Mouse (Mus musculus) embryonic facial prominence, embryonic 13.5 days (tissue): Measurements from ENCODE around the gene BC107364. TPM values are rescaled to one million over a fixed set of nuclear protein-coding genes. Genes with fewer than 3 reads are reported as not detected.
"Not testable (repeated sequence)": the region's sequence is repeated elsewhere in the genome, so short reads cannot be mapped to it uniquely, and the experiment has no call there.

Experiments used
- ATAC-seq: fragments of 200-750 bp; cut with Nextera tagmentation; 2 replicates; pipeline ENCODE4 v1.8.0; 2017; ENCODE audit warnings: low read depth; ENCODE audit not compliant: insufficient number of reproducible peaks, insufficient read depth, low FRiP score, low TSS enrichment
- H3K27ac ChIP-seq: fragments of 300-500 bp; sonication (generic); 2 replicates; pipeline ENCODE4 v1.5.1; 2015; ENCODE audit warnings: moderate library complexity, mild to moderate bottlenecking, inconsistent platforms
- H3K27me3 ChIP-seq: fragments of 300-500 bp; sonication (generic); 2 replicates; pipeline ENCODE4 v1.6.1; 2015; ENCODE audit warnings: mild to moderate bottlenecking, inconsistent platforms
- H3K36me3 ChIP-seq: fragments of 300-500 bp; sonication (generic); 2 replicates; pipeline ENCODE4 v1.6.1; 2015; ENCODE audit warnings: mild to moderate bottlenecking, inconsistent platforms
- H3K4me1 ChIP-seq: fragments of 300-500 bp; sonication (generic); 2 replicates; pipeline ENCODE4 v1.6.1; 2015; ENCODE audit warnings: inconsistent platforms
- H3K4me2 ChIP-seq: fragments of 300-500 bp; sonication (generic); 2 replicates; pipeline ENCODE4 v1.6.1; 2015; ENCODE audit warnings: moderate library complexity, mild to moderate bottlenecking, inconsistent platforms
- H3K4me3 ChIP-seq: fragments of 300-500 bp; sonication (generic); 2 replicates; pipeline ENCODE4 v1.5.1; 2015; ENCODE audit warnings: mild to moderate bottlenecking, inconsistent platforms
- H3K9ac ChIP-seq: fragments of 300-500 bp; sonication (generic); 2 replicates; pipeline ENCODE4 v1.6.1; 2015; ENCODE audit warnings: mild to moderate bottlenecking, inconsistent platforms
- H3K9me3 ChIP-seq: fragments of 300-500 bp; sonication (generic); 2 replicates; pipeline ENCODE4 v1.6.1; 2016; ENCODE audit warnings: inconsistent platforms
- WGBS: fragments of 180-500 bp; shearing (Covaris S2); methylation state at CpG from one replicate; pipeline ENCODE4 v1.1.7; 2015; ENCODE audit warnings: mixed read lengths; 5-methylcytosine and 5-hydroxymethylcytosine counted together
- polyA plus RNA-seq: library from polyadenylated mRNA; unstranded; fragments of >200 nt; fragmentation: Nextera tagmentation; extraction: Ambion mirVana; gene quantifications from 2 replicates; pipeline ENCODE4 v1.2.1, GENCODE M21; 2015

The BC107364 gene
- polyA plus RNA-seq, 1 experiment from 2014 or later, result 0.20 TPM

DNA sequence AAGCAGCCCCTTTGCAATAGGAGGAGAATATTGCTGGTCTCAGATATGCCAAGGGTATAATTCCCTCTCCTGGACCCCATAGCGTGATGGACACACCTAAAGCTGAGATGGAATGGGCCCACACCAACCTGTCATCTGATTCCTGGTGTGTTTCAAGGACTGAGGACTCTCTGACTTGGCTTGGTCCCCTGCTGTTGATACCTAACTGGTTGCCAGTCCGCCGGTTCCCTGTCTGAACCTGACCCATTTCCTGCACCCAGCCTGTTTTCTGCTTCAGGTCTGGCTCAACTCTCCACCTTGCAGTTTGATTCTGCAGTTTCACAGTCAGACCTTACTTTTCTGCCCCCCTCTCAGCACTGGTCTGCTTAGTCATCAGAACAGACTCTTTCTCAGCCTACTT lies 17.5 kb upstream of the BC107364 start:
- Histone ChIP-seq H3K9ac (no peak overlapping the region), H3K27me3 (peaks cover 55% of the 10 kb centered on the region), H3K27ac (no peak overlapping the region), H3K36me3 (no peaks in the 10 kb centered on the region), H3K9me3 (no peaks in the 10 kb centered on the region), H3K4me1 (peaks cover under 1% of the 10 kb centered on the region; the same call in 1 of the 2 replicates), H3K4me3 (no peak overlapping the region), H3K4me2 (no peak overlapping the region)
- 77% methylated on average over 3 of the region's 3 CpGs for WGBS
- ATAC-seq, result no peak

GRCm38 (mm10) chr3:96468335-96468734 lies 16.2 kb upstream of the BC107364 start:
- H3K36me3 ChIP-seq, result not testable (repeated sequence)
- WGBS, result 86% methylated on average over 3 of the region's 3 CpGs

GRCm38 (mm10) chr3:96467641-96468040 lies 15.5 kb upstream of the BC107364 start:
- Histone ChIP-seq H3K9me3 (no peaks in the 10 kb centered on the region), H3K4me1 (no peaks in the 10 kb centered on the region), H3K4me2 (no peak overlapping the region), H3K4me3 (no peak overlapping the region), H3K9ac (no peak overlapping the region), H3K36me3 (no peaks in the 10 kb centered on the region), H3K27me3 (peaks cover 46% of the 10 kb centered on the region), H3K27ac (no peak overlapping the region)
- 79% methylated on average over 8 of the region's 8 CpGs for WGBS
- ATAC-seq, result no peak

More at GRCm38 (mm10) chr3:96468335-96468734, 16.2 kb upstream of the BC107364 start:
- not testable (repeated sequence) for H3K9ac ChIP-seq, H3K27ac ChIP-seq, H3K4me2 ChIP-seq, ATAC-seq, H3K9me3 ChIP-seq, H3K4me1 ChIP-seq, H3K4me3 ChIP-seq
- peaks cover 53% of the 10 kb centered on the region for H3K27me3 ChIP-seq

DNA sequence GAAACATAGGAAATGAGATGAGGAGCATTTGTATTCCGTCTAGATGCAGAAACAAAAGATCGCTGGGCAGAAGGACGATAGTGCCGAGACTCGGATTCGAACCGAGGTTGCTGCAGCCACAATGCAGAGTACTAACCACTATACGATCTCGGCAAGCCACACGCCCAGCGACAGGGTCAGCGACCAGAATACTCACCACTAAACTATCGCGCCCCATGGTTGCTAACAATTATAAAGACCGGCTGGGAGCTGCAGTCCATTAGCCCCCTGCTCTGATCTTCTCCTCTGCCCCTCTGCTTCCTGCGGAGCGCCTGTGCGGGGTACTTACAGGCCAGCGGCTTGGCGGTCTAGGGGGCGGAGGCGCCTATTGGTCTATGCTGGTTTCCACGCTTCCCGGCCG lies 11.8 kb upstream of the BC107364 start:
- WGBS, result 8% methylated on average over 25 of the region's 25 CpGs
- H3K27ac ChIP-seq, result no peak overlapping the region
- peak overlapping the region; percentile 27 for H3K4me2 ChIP-seq
- no peaks in the 10 kb centered on the region for H3K9me3 ChIP-seq
- H3K9ac ChIP-seq, result no peak overlapping the region
- H3K4me1 ChIP-seq, result no peaks in the 10 kb centered on the region
- no peaks in the 10 kb centered on the region for H3K36me3 ChIP-seq
- H3K27me3 ChIP-seq, result peaks cover 25% of the 10 kb centered on the region
- ATAC-seq, result no peak
- H3K4me3 ChIP-seq, result peak overlapping the region; percentile 10; the same call in 1 of the 2 replicates

DNA sequence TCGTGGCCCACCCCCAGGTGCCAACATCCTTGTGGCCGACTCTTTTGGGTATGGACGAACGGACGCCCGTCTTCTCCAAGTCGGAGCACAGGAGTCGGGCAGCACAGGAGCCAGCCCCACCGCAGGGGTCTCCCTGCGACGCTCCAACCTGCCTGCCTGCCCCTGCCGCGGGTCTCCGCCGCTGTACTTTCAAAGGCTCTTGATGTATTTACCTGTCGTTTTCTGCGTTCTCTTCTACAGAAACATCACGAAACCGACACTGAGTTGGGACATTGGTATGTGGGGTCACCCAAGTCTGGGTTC lies 8.4 kb upstream of the BC107364 start:
- not testable (repeated sequence) for H3K36me3 ChIP-seq, H3K9me3 ChIP-seq, H3K4me1 ChIP-seq, ATAC-seq, H3K27ac ChIP-seq, H3K4me2 ChIP-seq, H3K9ac ChIP-seq, H3K4me3 ChIP-seq
- no CpG with 5 or more reads among the region's 19 CpGs for WGBS
- peaks cover 23% of the 10 kb centered on the region for H3K27me3 ChIP-seq

GRCm38 (mm10) chr3:96459757-96460567 lies 7.9 kb upstream of the BC107364 start:
- not testable (repeated sequence) for H3K9me3 ChIP-seq, H3K4me1 ChIP-seq, H3K4me2 ChIP-seq, H3K9ac ChIP-seq, H3K36me3 ChIP-seq, H3K4me3 ChIP-seq, H3K27ac ChIP-seq
- WGBS, result 0% methylated on average over 1 of the region's 58 CpGs
- H3K27me3 ChIP-seq, result peaks cover 23% of the 10 kb centered on the region
- ATAC-seq, result peak; percentile 77

- not testable (repeated sequence) for H3K9me3 ChIP-seq, ATAC-seq, H3K4me3 ChIP-seq, H3K27ac ChIP-seq, H3K4me1 ChIP-seq, H3K9ac ChIP-seq, H3K4me2 ChIP-seq, H3K36me3 ChIP-seq
- WGBS, result no CpG with 5 or more reads among the region's 48 CpGs
- H3K27me3 ChIP-seq, result peaks cover 19% of the 10 kb centered on the region
These were observed 6.9 kb upstream of the BC107364 start for GRCm38 (mm10) chr3:96458886-96459439.

GRCm38 (mm10) chr3:96458008-96458407 lies 5.9 kb upstream of the BC107364 start:
- H3K27ac ChIP-seq, H3K4me2 ChIP-seq, H3K4me1 ChIP-seq, H3K4me3 ChIP-seq, H3K36me3 ChIP-seq, H3K9me3 ChIP-seq, H3K9ac ChIP-seq: not testable (repeated sequence)
- peak; percentile 29; the same call in 1 of the 2 replicates for ATAC-seq
- WGBS, result no CpG with 5 or more reads among the region's 53 CpGs
- peaks cover 15% of the 10 kb centered on the region for H3K27me3 ChIP-seq

DNA sequence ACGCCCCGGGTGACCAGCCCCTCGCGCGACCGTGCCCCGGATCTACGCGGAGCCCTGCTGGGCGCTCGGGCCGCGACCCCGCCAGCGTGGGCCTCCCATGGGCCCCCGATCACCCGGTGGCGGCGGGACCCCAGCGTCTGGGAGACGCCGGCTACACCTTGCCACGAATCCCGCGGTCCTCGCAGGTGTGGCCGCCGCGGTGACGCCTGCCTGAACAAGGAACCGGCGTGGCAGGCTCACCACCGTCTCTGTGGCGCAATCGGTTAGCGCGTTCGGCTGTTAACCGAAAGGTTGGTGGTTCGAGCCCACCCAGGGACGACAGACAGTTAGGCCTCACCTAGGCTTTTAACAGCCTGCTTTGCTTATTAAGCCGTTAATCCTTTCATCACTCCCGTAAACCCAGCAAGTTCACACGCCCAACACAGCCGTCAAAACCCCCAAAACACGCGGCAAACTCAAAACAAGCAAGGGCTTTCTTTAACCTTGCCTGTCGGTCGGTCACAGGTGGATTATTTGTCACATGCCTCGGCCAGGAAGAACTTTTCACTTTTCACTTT lies 847 bp downstream of the BC107364 start:
- not testable (repeated sequence) for H3K36me3 ChIP-seq, ATAC-seq, H3K9ac ChIP-seq, H3K4me1 ChIP-seq, H3K27ac ChIP-seq, H3K4me3 ChIP-seq, H3K4me2 ChIP-seq, H3K9me3 ChIP-seq
- H3K27me3 ChIP-seq, result peaks cover 15% of the 10 kb centered on the region
- no CpG with 5 or more reads among the region's 50 CpGs for WGBS

DNA sequence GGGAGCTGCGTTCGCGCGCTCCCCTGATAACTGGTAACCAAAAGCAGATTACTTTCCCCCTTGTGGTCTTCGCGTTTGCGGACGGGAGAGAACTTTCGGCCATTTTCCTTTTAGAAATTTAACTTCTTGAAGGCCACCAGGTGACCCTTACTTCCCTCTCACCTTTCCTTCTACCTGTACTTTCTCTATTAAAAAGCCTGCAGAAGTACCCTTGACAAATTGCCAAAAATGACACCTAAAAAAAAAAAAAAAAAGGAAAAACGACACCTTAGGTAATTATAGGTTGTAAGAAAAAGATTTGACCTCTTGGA lies 1.6 kb downstream of the BC107364 start:
- WGBS, result 0% methylated on average over 1 of the region's 10 CpGs
- not testable (repeated sequence) for H3K36me3 ChIP-seq, H3K4me3 ChIP-seq, H3K4me2 ChIP-seq, ATAC-seq, H3K9ac ChIP-seq, H3K4me1 ChIP-seq, H3K27ac ChIP-seq, H3K9me3 ChIP-seq
- H3K27me3 ChIP-seq, result peaks cover 15% of the 10 kb centered on the region

GRCm38 (mm10) chr3:96449762-96450585 lies 2.1 kb downstream of the BC107364 start:
- H3K27me3 ChIP-seq, result peaks cover 15% of the 10 kb centered on the region
- H3K4me3 ChIP-seq, H3K4me2 ChIP-seq, H3K27ac ChIP-seq, H3K4me1 ChIP-seq, H3K36me3 ChIP-seq, H3K9me3 ChIP-seq, H3K9ac ChIP-seq: not testable (repeated sequence)
- ATAC-seq, result peak; percentile 71
- no CpG with 5 or more reads among the region's 68 CpGs for WGBS
